ENCODE assay signal across 11 mouse cellular contexts in genomic region chr14:34880431-34881421, GRCm38 (mm10).
A peak's percentile ranks its signal among the peaks of the same experiment; 100 is the strongest.
DNase-seq lines count a peak whose midpoint lies in the region; ATAC-seq and TF ChIP-seq lines count a peak whose summit lies in the region.
"Had no signal": no experiment of that assay in that cellular context is flagged by ENCODE, and none has a peak within 500 bp of the region (broad histone marks: within the 10 kb centered on the region; RNA-seq: fewer than 3 reads in every experiment).

No protein-coding gene starts in this region.

- peak; percentile 42 for ATAC-seq in forebrain, embryonic 11.5 days (replicated peaks; ENCODE audit: low FRiP score)
- peak; percentile 52; the same call in 1 of the 2 replicates for ATAC-seq in forebrain, embryonic 12.5 days (ENCODE audit: low FRiP score)
- ATAC-seq in midbrain, embryonic 16.5 days = peak; percentile 54
- no peak for ATAC-seq in stomach, postnatal 0 days (ENCODE audit: low FRiP score, low TSS enrichment)

- no peak overlapping the region for H3K4me2 ChIP-seq in forebrain, embryonic 11.5 days (ENCODE audit: low read depth, low read length, severe bottlenecking)
- no peak overlapping the region for H3K4me2 ChIP-seq in forebrain, embryonic 12.5 days
- no peak overlapping the region for H3K4me2 ChIP-seq in midbrain, embryonic 16.5 days (ENCODE audit: low read length)
- H3K4me2 ChIP-seq in stomach, postnatal 0 days (replicated peaks; ENCODE audit: low read depth) = no peak overlapping the region
- H3K4me2 ChIP-seq: limb, embryonic 13.5 days had no signal

- H3K27ac ChIP-seq in forebrain, embryonic 11.5 days (ENCODE audit: low read depth, low read length) = no peak overlapping the region
- H3K27ac ChIP-seq in forebrain, embryonic 10.5 days = no peak overlapping the region
- no peak overlapping the region for H3K27ac ChIP-seq in forebrain, embryonic 12.5 days
- H3K27ac ChIP-seq in midbrain, embryonic 16.5 days (ENCODE audit: low read length) = no peak overlapping the region
- H3K27ac ChIP-seq in stomach, postnatal 0 days (replicated peaks) = no peak overlapping the region
- H3K27ac ChIP-seq: limb, embryonic 13.5 days had no signal

- TF ChIP-seq EP300 in stomach, postnatal 0 days (optimal IDR thresholded peaks at IDR 0.05) = no peak

- no peak overlapping the region for H3K9ac ChIP-seq in forebrain, embryonic 11.5 days (ENCODE audit: low read length)
- H3K9ac ChIP-seq in forebrain, embryonic 12.5 days = no peak overlapping the region
- no peak overlapping the region for H3K9ac ChIP-seq in midbrain, embryonic 16.5 days (ENCODE audit: low read depth, low read length)
- no peak overlapping the region for H3K9ac ChIP-seq in stomach, postnatal 0 days (ENCODE audit: low read length)
- H3K9ac ChIP-seq: limb, embryonic 13.5 days had no signal

- H3K9me3 ChIP-seq in forebrain, embryonic 11.5 days (ENCODE audit: control insufficient read depth, low read length) = no peaks in the 10 kb centered on the region
- no peaks in the 10 kb centered on the region for H3K9me3 ChIP-seq in forebrain, embryonic 10.5 days
- H3K9me3 ChIP-seq in forebrain, embryonic 12.5 days = no peaks in the 10 kb centered on the region
- H3K9me3 ChIP-seq in midbrain, embryonic 16.5 days (replicated peaks; ENCODE audit: control insufficient read depth, low read length, poor library complexity, severe bottlenecking) = no peaks in the 10 kb centered on the region
- H3K9me3 ChIP-seq in stomach, postnatal 0 days (ENCODE audit: control insufficient read depth, low read length) = no peaks in the 10 kb centered on the region
- H3K9me3 ChIP-seq: limb, embryonic 13.5 days had no signal

- TF ChIP-seq CTCF in stomach, postnatal 0 days (IDR thresholded peaks at IDR 0.05; ENCODE audit: low read depth) = no peak

- DNase-seq in forebrain, embryonic 11.5 days (ENCODE audit: low spot score) = no peak
- DNase-seq in forebrain, embryonic 10.5 days (ENCODE audit: extremely low spot score, low spot score) = no peak
- DNase-seq in kidney, adult 8-10 months = peak; percentile 73 to 80
- DNase-seq in urinary bladder, adult 18-20 months (ENCODE audit: low spot score in 2 of 2) = no peak
- no peak for DNase-seq in stomach, postnatal 0 days (ENCODE audit: low spot score)
- no peak for DNase-seq in gastrocnemius, adult 8-10 months (ENCODE audit: low spot score in 2 of 2)
- DNase-seq: gastrocnemius, postnatal 10 days; thymus, adult 18-20 months had no signal

- WGBS in forebrain, embryonic 11.5 days = 28% methylated on average over 8 of the region's 8 CpGs
- 31% methylated on average over 8 of the region's 8 CpGs for WGBS in forebrain, embryonic 10.5 days
- WGBS in forebrain, embryonic 12.5 days = 22% methylated on average over 8 of the region's 8 CpGs
- 20% methylated on average over 8 of the region's 8 CpGs for WGBS in midbrain, embryonic 16.5 days
- WGBS in stomach, postnatal 0 days = 24% methylated on average over 8 of the region's 8 CpGs

- H3K4me3 ChIP-seq in forebrain, embryonic 11.5 days (ENCODE audit: low read depth, low read length) = no peak overlapping the region
- H3K4me3 ChIP-seq in forebrain, embryonic 10.5 days = no peak overlapping the region
- no peak overlapping the region for H3K4me3 ChIP-seq in forebrain, embryonic 12.5 days (replicated peaks)
- H3K4me3 ChIP-seq in midbrain, embryonic 16.5 days (ENCODE audit: low read depth, low read length) = no peak overlapping the region
- H3K4me3 ChIP-seq in stomach, postnatal 0 days (ENCODE audit: low read depth, low read length) = no peak overlapping the region
- H3K4me3 ChIP-seq: limb, embryonic 13.5 days had no signal

- H3K4me1 ChIP-seq in forebrain, embryonic 11.5 days (replicated peaks; ENCODE audit: control insufficient read depth, insufficient read depth, low read length) = no peaks in the 10 kb centered on the region
- H3K4me1 ChIP-seq in forebrain, embryonic 10.5 days = peaks cover 22% of the 10 kb centered on the region
- peaks cover 25% of the 10 kb centered on the region for H3K4me1 ChIP-seq in forebrain, embryonic 12.5 days
- peaks cover 13% of the 10 kb centered on the region for H3K4me1 ChIP-seq in midbrain, embryonic 16.5 days (ENCODE audit: control insufficient read depth, insufficient read depth, low read length)
- no peaks in the 10 kb centered on the region for H3K4me1 ChIP-seq in stomach, postnatal 0 days (replicated peaks; ENCODE audit: control insufficient read depth, insufficient read depth)
- H3K4me1 ChIP-seq: limb, embryonic 13.5 days had no signal

- H3K27me3 ChIP-seq in forebrain, embryonic 11.5 days (ENCODE audit: control insufficient read depth, insufficient read depth, low read length) = no peaks in the 10 kb centered on the region
- H3K27me3 ChIP-seq in forebrain, embryonic 10.5 days (ENCODE audit: poor library complexity, severe bottlenecking) = peaks cover 8% of the 10 kb centered on the region; the same call in 1 of the 2 replicates
- 0 out of 2 replicates have a peak, but pooled peaks cover 3% of the 10 kb centered on the region for H3K27me3 ChIP-seq in forebrain, embryonic 12.5 days
- no peaks in the 10 kb centered on the region for H3K27me3 ChIP-seq in midbrain, embryonic 16.5 days (ENCODE audit: control insufficient read depth, insufficient read depth, low read depth, low read length)
- H3K27me3 ChIP-seq in stomach, postnatal 0 days (ENCODE audit: control insufficient read depth, insufficient read depth, low read length) = no peaks in the 10 kb centered on the region

- no peaks in the 10 kb centered on the region for H3K36me3 ChIP-seq in forebrain, embryonic 11.5 days (ENCODE audit: control insufficient read depth, insufficient read depth, low read length)
- H3K36me3 ChIP-seq in forebrain, embryonic 10.5 days (replicated peaks) = no peaks in the 10 kb centered on the region
- no peaks in the 10 kb centered on the region for H3K36me3 ChIP-seq in forebrain, embryonic 12.5 days (replicated peaks)
- no peaks in the 10 kb centered on the region for H3K36me3 ChIP-seq in midbrain, embryonic 16.5 days (ENCODE audit: control insufficient read depth, insufficient read depth, low read length)
- H3K36me3 ChIP-seq in stomach, postnatal 0 days (ENCODE audit: control insufficient read depth, insufficient read depth, low read length) = no peaks in the 10 kb centered on the region
- H3K36me3 ChIP-seq: limb, embryonic 13.5 days had no signal

Comparison
In these comparisons a context has a peak if more than half of its experiments do, and no peak if none do; other contexts are left out.
1. DNase-seq: peak in kidney, adult 8-10 months (2 of 2); none in forebrain, embryonic 11.5 days (single experiment), forebrain, embryonic 10.5 days (single experiment), urinary bladder, adult 18-20 months (0 of 2), stomach, postnatal 0 days (single experiment) and gastrocnemius, adult 8-10 months (0 of 2).